Mouse (Mus musculus) monocyte, adult 5-6 weeks (primary cell): ENCODE data around the gene Shroom4. TPM values are rescaled to one million over a fixed set of nuclear protein-coding genes. Genes with fewer than 3 reads are reported as not detected.

ENCODE experiments used
- ATAC-seq: fragments of 153-309, 156-312 bp; replicated peaks from 2 replicates; pipeline ENCODE4 v1.8.0; 2017; ENCODE audit warnings: mild to moderate bottlenecking; ENCODE audit not compliant: low TSS enrichment, insufficient number of reproducible peaks, severe bottlenecking, poor library complexity, low FRiP score
- total RNA-seq: library from RNA; stranded (forward); fragments of 200-1000, 200-491, 200-594 nt; gene quantifications from 3 replicates; pipeline ENCODE4 v1.2.3, GENCODE M21; 2017

Gene Shroom4
- total RNA-seq, 1 experiment from 2014 or later: not detected

DNA sequence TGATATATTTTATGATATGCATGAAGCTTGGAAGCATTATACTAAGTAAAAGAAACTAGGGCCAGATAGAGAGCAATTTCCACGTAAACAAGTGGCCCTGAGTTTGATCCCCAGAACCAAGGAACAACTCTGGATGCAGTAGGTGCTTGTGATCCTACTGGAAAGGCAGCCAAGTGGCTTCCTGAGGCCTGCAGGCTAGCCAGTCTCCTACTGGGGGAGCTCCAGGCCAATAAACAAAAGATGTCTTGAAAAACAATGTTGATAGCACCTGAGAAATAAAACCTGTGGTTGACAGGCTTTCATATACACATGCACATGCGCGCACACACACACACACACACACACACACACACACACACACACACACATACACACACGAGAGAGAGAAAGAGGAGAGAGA is 82.6 kb downstream of the Shroom4 start:
- no peak for ATAC-seq

DNA sequence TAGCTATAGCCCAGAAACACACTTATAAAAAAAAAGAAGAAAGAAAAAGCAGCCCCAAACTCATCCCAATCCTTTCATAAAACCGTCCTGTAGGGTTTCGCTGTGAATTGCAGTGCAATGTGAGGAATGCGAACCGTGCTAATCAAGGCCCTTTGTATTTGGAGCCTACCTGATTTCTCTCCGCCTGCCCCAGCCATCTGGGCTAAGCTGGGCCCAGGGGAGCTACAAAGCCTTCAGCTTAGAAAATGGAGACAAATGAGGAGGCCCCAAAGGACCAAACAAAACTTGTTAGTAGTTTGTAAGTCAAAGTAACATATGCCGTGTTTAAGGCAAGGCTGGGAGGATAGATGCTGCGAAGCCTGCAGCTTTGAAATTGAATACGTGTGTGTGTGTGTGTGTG is 84.2 kb downstream of the Shroom4 start:
- no peak for ATAC-seq

DNA sequence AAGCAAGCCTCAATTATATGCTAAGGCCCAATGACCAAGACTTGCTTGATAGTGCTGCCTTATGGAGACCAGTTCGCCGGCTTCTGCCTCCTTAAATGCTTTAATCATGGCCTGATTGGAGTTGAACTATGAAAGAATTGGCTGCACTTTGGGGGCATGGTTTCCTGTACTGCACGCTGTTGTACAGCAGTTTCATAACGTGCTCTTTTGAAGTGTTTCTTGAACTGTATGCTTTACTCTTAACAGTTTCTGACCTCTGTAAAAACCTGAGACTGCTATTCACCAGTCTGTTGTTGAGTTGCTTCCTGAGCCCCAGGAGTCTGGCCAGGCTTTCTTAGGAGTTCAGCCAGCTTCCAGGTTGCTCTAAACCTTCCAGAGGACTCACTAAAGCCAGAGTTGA is 90.8 kb downstream of the Shroom4 start:
- no peak for ATAC-seq

- no peak for ATAC-seq
Measured at GRCm38 (mm10) chrX:6495456-6495855, 95.8 kb downstream of the Shroom4 start.

DNA sequence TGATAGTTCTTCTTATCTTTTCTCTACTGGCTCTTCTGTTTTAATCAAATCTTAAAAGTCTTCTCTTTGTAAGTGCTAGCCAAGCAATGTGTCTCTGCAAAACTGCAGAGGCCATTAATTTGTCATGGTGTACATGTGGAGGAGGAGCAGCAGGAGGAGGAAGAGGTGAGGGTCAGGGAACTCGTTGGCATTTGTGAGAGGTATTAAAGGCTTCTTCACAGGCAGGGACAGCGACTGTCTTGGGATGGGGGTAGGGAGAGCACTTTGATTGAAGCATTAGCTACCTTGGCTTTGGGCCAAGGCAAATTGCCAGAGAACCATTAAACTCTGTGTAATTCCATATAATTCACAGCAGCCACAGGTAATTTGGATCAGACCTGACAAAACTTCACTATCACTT is 96.7 kb downstream of the Shroom4 start:
- ATAC-seq: no peak

DNA sequence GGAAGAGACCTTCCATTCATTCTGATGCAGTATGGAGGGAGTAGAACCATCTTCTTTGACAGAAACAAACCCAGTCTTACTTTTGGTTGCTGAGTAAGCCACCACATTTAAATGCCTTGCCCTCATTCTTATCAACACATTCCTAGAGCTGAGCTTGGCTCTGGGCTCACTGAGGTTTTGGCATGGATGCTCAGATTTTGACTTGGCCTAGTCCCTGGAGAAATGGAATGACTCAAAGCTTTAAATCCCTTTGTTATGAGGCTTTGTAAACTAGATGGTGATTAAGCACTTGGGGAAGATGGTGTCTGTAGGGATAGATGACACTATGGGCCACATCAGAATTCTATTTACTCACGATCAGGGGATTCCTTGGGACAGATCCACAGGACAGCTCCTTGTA is 102.2 kb downstream of the Shroom4 start:
- ATAC-seq: no peak

DNA sequence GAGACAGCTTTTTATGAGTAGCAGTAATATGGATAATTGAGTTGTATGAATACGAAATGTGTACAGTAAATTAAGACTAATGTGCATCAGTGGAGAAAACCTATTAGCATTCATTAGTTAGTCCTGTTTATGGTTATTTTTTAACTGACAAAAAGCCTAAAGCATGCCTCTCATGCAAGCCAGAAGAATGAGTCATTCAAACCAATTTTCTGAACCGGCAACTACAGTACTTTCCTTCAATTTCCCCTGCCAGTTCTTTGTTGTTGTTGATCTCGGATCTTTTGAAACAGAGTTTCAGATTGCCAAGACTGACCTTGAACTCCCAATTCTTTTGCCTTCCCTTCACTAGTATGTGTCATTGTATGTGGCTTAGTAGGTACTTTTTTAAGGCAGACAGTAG is 117.6 kb downstream of the Shroom4 start:
- no peak for ATAC-seq

DNA sequence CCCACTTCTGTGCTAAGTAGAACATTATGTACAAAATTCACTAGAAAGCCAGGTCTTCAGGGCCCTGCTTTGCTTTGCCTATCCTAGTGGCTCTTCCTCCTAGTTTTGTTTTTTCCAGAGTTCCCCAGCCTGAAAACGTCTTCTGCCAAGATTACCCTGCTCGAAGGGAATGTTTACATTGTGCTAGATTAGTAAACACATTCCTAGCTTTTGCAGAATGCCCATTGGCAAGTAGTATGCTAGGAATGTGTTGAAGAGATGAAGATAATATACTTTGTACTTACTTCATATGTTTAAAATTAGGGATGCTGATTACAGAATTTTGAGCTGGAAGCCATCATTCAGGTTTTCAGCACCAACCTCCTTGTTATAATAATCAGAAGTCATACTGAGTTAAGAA is 118.8 kb downstream of the Shroom4 start:
- no peak for ATAC-seq

DNA sequence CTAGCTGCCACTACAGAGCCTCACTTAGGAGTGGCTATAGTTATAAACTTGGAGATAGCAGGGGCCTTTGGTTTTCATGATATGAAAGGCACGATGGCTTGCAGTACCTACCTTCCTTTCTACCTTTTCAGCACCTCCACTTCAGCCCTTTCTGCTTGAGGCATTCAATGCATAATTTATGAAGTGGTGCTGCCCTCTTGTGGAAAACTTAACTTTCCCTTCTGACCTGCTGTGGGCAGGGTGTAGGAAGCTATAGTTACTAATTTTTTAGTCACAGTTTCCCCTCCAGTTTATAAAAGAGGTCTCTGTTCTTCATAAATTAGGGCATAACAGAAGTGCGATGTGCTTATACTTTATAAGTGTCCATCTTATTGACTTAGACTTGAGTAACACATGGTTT is 123.3 kb downstream of the Shroom4 start:
- no peak for ATAC-seq

GRCm38 (mm10) chrX:6536636-6537035 is 137.0 kb downstream of the Shroom4 start:
- ATAC-seq: no peak

DNA sequence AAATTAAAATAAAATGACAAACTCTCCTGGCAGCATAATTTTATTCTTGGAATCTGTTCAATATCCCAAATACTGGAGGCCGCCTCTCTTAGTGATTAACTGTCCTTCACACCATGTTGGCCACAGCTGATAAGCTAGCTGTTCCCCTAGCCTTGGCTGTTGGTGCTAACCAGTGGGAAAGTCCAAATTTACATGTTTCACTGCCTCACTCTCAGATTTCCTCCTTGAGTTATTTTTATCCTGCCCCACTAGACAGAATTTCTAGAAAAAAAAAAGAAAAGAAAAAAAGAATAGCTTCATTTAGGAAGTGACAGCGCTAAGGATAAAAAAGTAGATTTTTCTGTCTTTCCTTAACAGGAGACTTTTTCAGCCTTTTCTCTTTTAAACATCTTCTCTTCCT is 138.0 kb downstream of the Shroom4 start:
- ATAC-seq: no peak

DNA sequence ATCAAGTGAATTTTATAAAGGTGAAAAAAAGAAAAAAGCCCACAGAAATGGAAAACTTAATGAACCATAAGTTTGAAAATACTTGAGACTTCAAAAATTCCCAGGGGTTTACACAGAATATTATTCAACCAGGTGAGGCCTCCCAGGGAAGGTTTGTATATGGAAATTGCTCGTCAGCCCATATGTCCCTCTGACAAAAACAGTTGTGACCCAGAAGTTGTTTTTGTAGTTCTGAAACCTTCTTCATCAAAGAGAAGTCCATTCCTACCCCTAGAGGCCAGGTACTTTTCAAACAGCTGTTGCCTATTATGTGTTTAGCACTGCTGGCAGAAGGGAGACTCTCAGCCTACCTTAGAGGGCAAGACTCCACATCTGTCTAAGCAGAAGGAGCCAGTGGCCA is 165.4 kb downstream of the Shroom4 start:
- no peak for ATAC-seq

DNA sequence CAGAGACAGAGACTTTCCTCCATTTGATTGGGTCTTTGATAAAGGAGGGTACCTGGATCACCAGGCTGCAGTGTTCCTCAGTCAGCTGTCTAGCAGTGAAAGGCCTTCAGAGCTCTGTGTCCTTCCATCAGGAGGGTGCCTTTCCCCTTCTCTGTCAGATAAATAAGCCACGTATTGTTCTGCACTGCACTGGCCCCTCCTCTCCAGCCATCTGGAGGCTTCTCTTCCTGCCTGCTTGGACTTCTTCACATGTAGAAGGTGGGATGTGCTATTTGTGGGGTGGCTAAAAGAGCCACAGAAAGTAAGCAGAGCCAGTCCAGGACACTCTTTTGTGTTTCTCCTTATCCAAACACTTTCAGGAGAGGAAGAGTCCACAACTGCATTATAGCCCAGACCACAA is 174.9 kb downstream of the Shroom4 start:
- no peak for ATAC-seq

DNA sequence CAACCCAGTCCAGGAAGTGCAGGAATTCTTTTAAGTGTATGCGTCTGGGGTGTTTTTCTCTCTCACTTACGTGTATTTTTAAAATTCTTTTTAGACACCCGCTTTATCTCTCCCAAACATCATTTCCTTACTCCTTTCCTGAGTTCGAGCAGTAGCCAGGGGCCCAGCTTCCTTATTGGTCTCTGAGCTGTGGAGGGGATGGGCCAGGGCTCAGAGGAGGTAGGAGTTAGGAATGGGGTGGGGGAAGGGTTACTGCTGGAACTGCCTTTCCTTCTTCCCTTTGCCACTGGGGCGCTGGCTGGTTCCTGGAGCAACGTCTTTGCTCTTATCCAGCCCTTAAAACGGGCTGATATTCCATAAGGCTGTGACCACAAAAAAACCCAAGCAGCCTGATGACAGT is 177.3 kb downstream of the Shroom4 start:
- ATAC-seq: no peak

- ATAC-seq: no peak
Measured at GRCm38 (mm10) chrX:6580671-6581070, 181.0 kb downstream of the Shroom4 start.

- ATAC-seq: no peak
Measured at GRCm38 (mm10) chrX:6581181-6581580, 181.5 kb downstream of the Shroom4 start.

DNA sequence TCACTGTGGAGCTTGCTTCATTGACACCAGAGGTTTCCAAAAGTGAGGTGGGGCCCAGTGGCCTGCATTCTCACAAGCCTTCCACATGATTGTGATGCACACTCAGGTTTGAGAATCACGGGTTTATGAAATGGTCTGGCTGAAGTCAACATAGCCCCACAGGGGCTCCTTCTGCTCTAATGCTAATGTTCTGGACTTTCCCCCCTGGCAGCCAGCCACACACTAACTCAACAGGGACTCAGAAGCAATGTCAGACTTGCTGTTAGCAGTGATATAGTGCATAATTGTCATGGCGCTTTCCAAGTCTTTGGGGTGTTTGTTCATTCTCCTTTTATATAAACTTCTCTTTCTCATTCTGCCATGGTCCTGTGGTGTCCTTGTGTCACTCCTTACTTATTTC is 183.0 kb downstream of the Shroom4 start:
- no peak for ATAC-seq

GRCm38 (mm10) chrX:6594183-6594582 is 194.5 kb downstream of the Shroom4 start:
- ATAC-seq: no peak

DNA sequence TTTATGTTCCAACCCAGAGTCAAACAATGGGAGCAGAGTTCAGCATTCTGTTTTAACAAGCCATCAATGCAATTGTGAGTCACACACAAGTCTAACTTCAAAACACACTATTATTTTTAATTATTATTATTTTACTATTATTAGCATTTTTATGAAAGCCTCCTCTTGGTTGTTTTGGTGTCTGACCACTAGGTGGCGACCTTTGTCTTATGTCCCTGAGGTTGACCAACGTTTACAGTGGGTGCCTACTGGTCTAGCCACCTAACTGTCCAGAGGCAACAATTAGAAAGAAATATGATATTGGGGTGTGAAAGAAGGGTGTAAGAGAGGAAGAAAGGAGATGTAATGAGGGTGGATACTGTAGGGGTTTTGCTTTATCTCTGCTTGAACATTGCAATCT is 254.4 kb downstream of the Shroom4 start:
- ATAC-seq: no peak

GRCm38 (mm10) chrX:6658820-6659324 is 259.2 kb downstream of the Shroom4 start:
- no peak for ATAC-seq
